Mouse (Mus musculus) ES-E14 (cell line): Measurements from ENCODE around the gene Tenm2. TPM values are rescaled to one million over a fixed set of nuclear protein-coding genes. Genes with fewer than 3 reads are reported as not detected.

Experiments
- DNase-seq: peaks from one replicate; pipeline ENCODE4 v3.0.0-alpha.2; 2013; ENCODE audit warnings: low read depth, low spot score
- H3K27ac ChIP-seq: 2 replicates; pipeline ENCODE4 v1.5.1; 2012; ENCODE audit warnings: low read depth, mild to moderate bottlenecking, low read length, moderate library complexity, mixed read lengths; ENCODE audit not compliant: poor library complexity, insufficient read depth, severe bottlenecking
- H3K36me3 ChIP-seq: 2 replicates; pipeline ENCODE4 v1.6.1; 2012; ENCODE audit warnings: mild to moderate bottlenecking, low read length, moderate library complexity, mixed read lengths; ENCODE audit not compliant: control insufficient read depth, poor library complexity, insufficient read depth, severe bottlenecking
- H3K4me1 ChIP-seq, 2 experiments: fragments of 150-350 bp in 1 of 2; sonication (generic) in 1 of 2; 2 replicates each; pipeline ENCODE4 v1.6.1; 2012; ENCODE audit warnings: low read length in 2 of 2, mild to moderate bottlenecking in 1 of 2, mixed read lengths in 1 of 2; ENCODE audit not compliant: control insufficient read depth in 2 of 2, insufficient read depth in 2 of 2, poor library complexity in 1 of 2
- H3K4me3 ChIP-seq, 2 experiments: fragments of 150-350 bp in 1 of 2; sonication (generic) in 1 of 2; 2 replicates each; pipeline ENCODE4 v1.5.1; 2012; ENCODE audit warnings: low read length in 2 of 2, low read depth in 1 of 2, mild to moderate bottlenecking in 1 of 2, mixed read lengths in 1 of 2; ENCODE audit not compliant: insufficient read depth in 1 of 2, poor library complexity in 1 of 2, severe bottlenecking in 1 of 2
- H3K9ac ChIP-seq: 2 replicates; pipeline ENCODE4 v1.6.1; 2012; ENCODE audit warnings: low read depth, mild to moderate bottlenecking, low read length, mixed read lengths; ENCODE audit not compliant: poor library complexity, insufficient read depth, severe bottlenecking
- H3K9me3 ChIP-seq: fragments of 150-350 bp; sonication (generic); 2 replicates; pipeline ENCODE4 v1.6.1; 2012; ENCODE audit warnings: low read depth, mild to moderate bottlenecking, low read length; ENCODE audit not compliant: control insufficient read depth, insufficient read depth
- CHD2 ChIP-seq: IDR thresholded peaks from 2 replicates; pipeline ENCODE4 v1.6.1; 2014; ENCODE audit warnings: mild to moderate bottlenecking, low read depth, low read length, inconsistent platforms
- HCFC1 ChIP-seq: IDR thresholded peaks from 2 replicates; pipeline ENCODE4 v1.6.1; 2012; ENCODE audit warnings: low read length, inconsistent platforms, borderline replicate concordance; ENCODE audit not compliant: insufficient read depth
- MAFK ChIP-seq: IDR thresholded peaks from 2 replicates; pipeline ENCODE4 v1.6.1; 2014; ENCODE audit warnings: mild to moderate bottlenecking, low read depth, low read length, inconsistent platforms; ENCODE audit not compliant: insufficient read depth
- ZC3H11A ChIP-seq: IDR thresholded peaks from 2 replicates; pipeline ENCODE4 v1.6.1; 2012; ENCODE audit warnings: low read depth, mild to moderate bottlenecking, inconsistent platforms, low read length, borderline replicate concordance
- ZNF384 ChIP-seq: IDR thresholded peaks from 2 replicates; pipeline ENCODE4 v1.6.1; 2012; ENCODE audit warnings: low read depth, low read length, inconsistent platforms
- in situ Hi-C, 2 experiments: fragments of 600-800 bp; cut with MboI; formaldehyde crosslinking; loops; one replicate each; pipeline ENCODE4 v1.15.1; 2025; ENCODE audit warnings: low sequenced_read_pairs in 2 of 2, inconsistent platforms in 1 of 2; ENCODE audit not compliant: unreplicated experiment in 2 of 2
- total RNA-seq: library from RNA; depleted of rRNA; stranded (reverse); fragments of 300-350 nt; gene quantifications from 2 replicates; pipeline ENCODE4 v1.2.3, GENCODE M21; 2012

Tenm2 gene
- total RNA-seq, 1 experiment: 0.04 TPM

- no peak overlapping the region for H3K4me3 ChIP-seq
- no peak for TF ChIP-seq ZNF384
- no peak for TF ChIP-seq CHD2
- no peak for TF ChIP-seq HCFC1
- TF ChIP-seq ZC3H11A: no peak
- TF ChIP-seq MAFK: no peak
- H3K9me3 ChIP-seq: no peaks in the 10 kb centered on the region
- H3K27ac ChIP-seq: no peak overlapping the region
- in situ Hi-C loops: no loop called here
- no peak overlapping the region for H3K9ac ChIP-seq
- H3K4me1 ChIP-seq: no peaks in the 10 kb centered on the region
- H3K36me3 ChIP-seq: no peaks in the 10 kb centered on the region
- no peak for DNase-seq
These were observed 1059.7 kb downstream of the Tenm2 start for GRCm38 (mm10) chr11:36176106-36176505.

- no peaks in the 10 kb centered on the region for H3K4me1 ChIP-seq
- no peak overlapping the region for H3K27ac ChIP-seq
- DNase-seq: no peak
- TF ChIP-seq HCFC1: no peak
- TF ChIP-seq ZC3H11A: no peak
- no peak for TF ChIP-seq CHD2
- TF ChIP-seq ZNF384: no peak
- no peak for TF ChIP-seq MAFK
- no peaks in the 10 kb centered on the region for H3K9me3 ChIP-seq
- in situ Hi-C loops: no loop called here
- H3K4me3 ChIP-seq: no peak overlapping the region
- H3K36me3 ChIP-seq: no peaks in the 10 kb centered on the region
- H3K9ac ChIP-seq: no peak overlapping the region
These were observed 1062.6 kb downstream of the Tenm2 start for GRCm38 (mm10) chr11:36173076-36173690.

DNA sequence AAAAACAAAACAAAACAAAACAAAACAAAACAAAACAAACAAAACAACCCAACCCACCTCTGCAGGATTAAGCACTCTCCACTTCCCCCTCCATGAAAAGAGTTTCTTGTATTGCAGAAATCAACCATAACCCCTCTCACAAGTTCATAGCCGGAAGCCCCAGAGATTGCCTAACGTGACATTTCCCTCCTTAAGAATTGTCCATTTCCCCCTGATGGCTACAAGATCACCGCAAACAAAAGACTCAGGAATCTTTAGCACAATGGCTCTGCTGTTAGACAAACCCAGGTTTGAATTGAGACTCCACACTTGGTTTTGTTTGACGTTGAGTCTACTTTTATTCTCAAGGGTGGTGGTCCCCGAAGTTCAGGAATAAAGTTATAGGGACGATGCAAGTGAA, 1063.2 kb downstream of the Tenm2 start:
- no peaks in the 10 kb centered on the region for H3K9me3 ChIP-seq
- no peaks in the 10 kb centered on the region for H3K4me1 ChIP-seq
- in situ Hi-C loops: no loop called here
- no peak for TF ChIP-seq CHD2
- no peak for TF ChIP-seq HCFC1
- no peak for TF ChIP-seq MAFK
- TF ChIP-seq ZNF384: no peak
- TF ChIP-seq ZC3H11A: no peak
- H3K9ac ChIP-seq: no peak overlapping the region
- no peak overlapping the region for H3K4me3 ChIP-seq
- no peaks in the 10 kb centered on the region for H3K36me3 ChIP-seq
- no peak overlapping the region for H3K27ac ChIP-seq
- peak; percentile 19 for DNase-seq

GRCm38 (mm10) chr11:36171991-36172390, 1063.8 kb downstream of the Tenm2 start:
- H3K9ac ChIP-seq: no peak overlapping the region
- no peaks in the 10 kb centered on the region for H3K36me3 ChIP-seq
- DNase-seq: no peak
- no peaks in the 10 kb centered on the region for H3K4me1 ChIP-seq
- no peaks in the 10 kb centered on the region for H3K9me3 ChIP-seq
- TF ChIP-seq ZNF384 (no peak), HCFC1 (no peak), ZC3H11A (no peak), MAFK (no peak), CHD2 (no peak)
- in situ Hi-C loops: no loop called here
- no peak overlapping the region for H3K4me3 ChIP-seq
- H3K27ac ChIP-seq: no peak overlapping the region; the same call in 1 of the 2 replicates

GRCm38 (mm10) chr11:36171221-36171620, 1064.5 kb downstream of the Tenm2 start:
- in situ Hi-C loops: no loop called here

More at GRCm38 (mm10) chr11:36171221-36171620, 1064.5 kb downstream of the Tenm2 start:
- no peak overlapping the region for H3K27ac ChIP-seq
- no peak for DNase-seq
- no peaks in the 10 kb centered on the region for H3K9me3 ChIP-seq
- no peak overlapping the region for H3K4me3 ChIP-seq
- no peak overlapping the region for H3K9ac ChIP-seq
- TF ChIP-seq ZC3H11A (no peak), MAFK (no peak), ZNF384 (no peak)
- H3K36me3 ChIP-seq: no peaks in the 10 kb centered on the region
- H3K4me1 ChIP-seq: no peaks in the 10 kb centered on the region
